Mouse (Mus musculus) left cerebral cortex, postnatal 10 days (tissue): ENCODE measurements around the gene Lrrfip1. TPM values are rescaled to one million over a fixed set of nuclear protein-coding genes. Genes with fewer than 3 reads are reported as not detected.

ENCODE experiments used
- DNase-seq, 2 experiments: peaks; one replicate each; pipeline ENCODE4 v3.0.0; 2021 to 2022; ENCODE audit warnings: low spot score in 2 of 2, mixed read lengths in 1 of 2; ENCODE audit errors: extremely low spot score in 1 of 2
- intact Hi-C: fragments of 180-260 bp; cut with DNase I; formaldehyde crosslinking; loops from one replicate; pipeline ENCODE4 v1.15.1; 2025
- total RNA-seq, 2 experiments: library from RNA; stranded (reverse); gene quantifications; 2 replicates each; pipeline ENCODE4 v1.2.3; 2021

The Lrrfip1 gene
- 10 to 100 TPM; 71.3 to 79.0 TPM for total RNA-seq

DNA sequence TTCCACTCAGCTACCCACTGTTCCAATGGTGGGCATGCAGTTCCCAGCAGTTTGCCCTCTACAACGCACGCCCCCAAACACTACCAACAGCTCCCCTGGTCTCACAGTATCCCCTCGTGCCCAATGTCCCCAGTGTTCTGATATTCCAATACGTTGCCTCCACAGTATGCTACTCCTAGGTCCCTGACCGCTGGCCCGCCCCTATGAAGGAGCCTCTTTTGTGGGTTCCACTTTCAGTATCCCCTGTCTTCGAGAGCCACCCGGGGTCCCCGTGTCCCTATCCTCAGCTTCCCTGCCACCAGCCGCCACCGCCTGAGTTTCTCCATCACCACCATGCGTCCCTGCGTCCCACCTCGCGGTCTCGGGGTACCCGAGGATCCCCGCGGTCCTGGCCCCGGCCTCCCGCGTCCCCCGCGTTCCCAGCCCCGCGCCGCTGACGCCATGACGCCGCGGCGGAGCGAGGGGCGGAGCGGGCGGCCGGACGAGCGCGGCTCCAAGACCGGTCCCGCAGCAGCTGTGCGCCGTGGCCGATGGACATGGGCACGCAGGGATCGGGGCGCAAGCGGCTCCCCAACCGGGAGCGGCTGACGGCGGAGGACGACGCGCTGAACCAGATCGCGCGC, at the start of gene Lrrfip1:
Gene Lrrfip1 (plus strand): TSS at position 470 of the 623 bp plus-strand sequence.
- intact Hi-C loops, result loop anchor here (5.0 kb wide), 1 partner anchor 39 kb away; no protein-coding TSS in a partner anchor
- peak in 1 of 2 experiments; percentile 80 for DNase-seq

DNA sequence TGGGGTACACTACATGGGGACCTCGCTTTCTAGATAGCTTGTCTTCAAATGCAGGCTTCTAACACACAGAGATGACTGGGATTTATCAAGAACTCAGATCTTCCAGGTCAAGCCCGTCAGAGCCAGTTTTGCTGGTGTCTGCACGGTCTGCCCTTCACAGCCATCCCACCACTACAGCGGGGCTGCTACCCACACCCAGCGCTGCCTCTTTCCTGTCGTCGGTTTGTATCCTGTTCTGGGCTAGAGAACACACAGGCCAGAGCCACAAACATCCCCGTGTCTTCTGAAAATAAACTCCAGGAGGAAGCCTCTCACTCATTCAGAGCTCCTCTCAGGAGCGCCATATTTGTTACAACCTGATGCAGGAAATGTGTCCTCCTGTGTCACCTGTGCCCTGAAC, 49.2 kb upstream of the Lrrfip1 start:
- intact Hi-C loops, result no loop called here
- DNase-seq, result no peak

DNA sequence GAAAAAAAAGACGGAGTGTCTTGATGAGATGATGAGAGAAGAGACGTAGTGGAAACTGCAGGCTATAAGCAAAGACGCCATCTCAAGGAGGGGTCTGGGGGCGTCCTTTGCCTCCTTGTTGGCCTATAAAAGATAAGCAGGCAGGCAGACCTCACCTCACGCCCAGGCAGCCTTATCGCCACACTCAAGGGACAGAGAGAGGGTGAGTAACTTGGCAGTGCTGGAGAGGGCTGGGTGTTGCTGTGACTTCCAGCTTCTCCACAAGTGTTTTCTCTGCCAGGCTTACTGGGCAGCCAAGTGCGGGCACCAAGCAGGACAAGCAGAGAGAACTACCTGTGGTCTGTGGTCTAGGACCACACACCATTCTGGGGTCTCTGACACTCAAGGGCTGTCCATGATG, 46.9 kb upstream of the Lrrfip1 start:
- intact Hi-C loops, result loop anchor here (10.0 kb wide), 2 partner anchors 107 to 897 kb away; partner anchors contain the start of gene Col6a3
- DNase-seq, result no peak

DNA sequence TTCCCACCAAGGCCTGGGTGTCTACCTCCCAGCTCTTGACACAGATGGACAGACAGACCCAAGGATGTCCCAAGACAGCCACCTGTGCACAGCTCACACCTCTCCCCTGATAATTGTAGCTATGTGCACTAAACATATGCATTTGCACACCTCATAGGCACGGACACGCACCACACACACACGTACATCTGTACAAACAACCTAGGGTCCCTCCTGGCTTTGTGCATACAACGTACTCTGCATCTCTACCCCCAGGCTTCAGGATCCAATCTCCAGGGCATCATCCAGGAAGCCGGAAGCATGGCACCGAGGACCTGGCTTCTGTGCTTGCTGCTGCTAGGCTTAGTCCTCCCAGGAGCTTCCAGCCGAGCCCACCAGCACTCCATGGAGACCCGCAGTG, 45.7 kb upstream of the Lrrfip1 start, which contains the start of gene Prlh:
Gene Prlh (plus strand): TSS at position 301 of the 400 bp plus-strand sequence.
- no peak for DNase-seq
- intact Hi-C loops, result loop anchor here (10.0 kb wide), 2 partner anchors 108 to 898 kb away; partner anchors contain the start of gene Col6a3

DNA sequence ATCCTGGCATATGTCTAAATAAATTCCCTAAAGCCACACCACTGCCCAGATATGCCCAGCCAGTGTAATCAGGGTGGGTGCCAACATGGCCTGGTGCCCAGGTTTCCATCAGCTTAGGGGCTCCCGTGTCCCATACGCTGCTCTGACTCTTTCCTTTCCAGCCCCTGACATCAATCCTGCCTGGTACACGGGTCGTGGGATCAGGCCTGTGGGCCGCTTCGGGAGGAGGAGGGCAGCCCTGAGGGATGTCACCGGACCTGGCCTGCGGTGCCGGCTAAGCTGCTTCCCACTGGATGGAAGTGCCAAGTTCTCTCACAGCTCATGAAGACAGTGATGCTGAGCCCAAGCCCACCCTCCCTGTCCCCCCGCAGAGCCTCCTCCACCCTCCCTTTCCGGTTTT, 44.8 kb upstream of the Lrrfip1 start:
- intact Hi-C loops, result loop anchor here (10.0 kb wide), 2 partner anchors 109 to 899 kb away; partner anchors contain the start of gene Col6a3
- DNase-seq, result peak in 1 of 2 experiments; percentile 51

DNA sequence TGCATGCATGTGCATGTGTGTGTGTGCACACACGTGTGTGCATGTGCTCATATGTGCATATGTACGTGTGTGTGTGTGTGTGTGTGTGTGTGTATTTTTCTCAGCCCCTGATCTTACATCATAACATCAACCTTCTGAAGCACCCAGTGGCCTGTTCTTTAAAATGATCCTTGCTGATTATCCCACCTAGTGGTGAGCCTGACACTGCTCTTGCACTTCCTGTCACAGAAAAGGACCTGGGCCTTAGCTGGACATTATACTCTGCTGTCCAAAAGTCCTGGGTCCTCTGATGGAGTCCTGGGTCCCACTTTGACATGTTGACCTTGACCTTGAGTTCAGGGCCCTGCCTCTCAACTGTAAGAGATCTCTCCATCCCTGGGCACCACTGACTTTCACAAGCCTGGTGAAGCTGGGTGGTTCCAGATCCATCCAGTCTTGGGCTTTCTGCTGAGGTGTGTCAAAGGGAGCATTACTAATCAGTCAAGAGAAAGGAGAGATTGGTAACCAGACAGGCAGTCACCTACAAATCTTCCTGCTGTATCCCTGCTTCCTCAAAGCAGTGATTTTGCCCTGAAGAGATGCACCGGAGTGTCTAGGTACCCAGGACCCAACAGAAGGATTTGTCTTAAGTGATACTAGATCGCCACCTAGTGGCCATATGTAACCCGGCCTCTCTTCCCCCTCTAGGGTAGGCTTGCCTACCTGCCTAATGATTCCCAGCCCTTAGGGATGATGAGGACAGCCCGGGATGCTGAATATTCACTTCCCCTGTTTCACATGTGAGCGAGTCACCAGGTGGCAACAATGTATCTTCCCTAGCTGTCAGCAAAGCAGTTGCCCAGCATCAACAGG, 42.1 kb upstream of the Lrrfip1 start:
- peak; percentile 66 to 69 for DNase-seq
- intact Hi-C loops, result loop anchor here (2.0 to 10.0 kb wide), 4 partner anchors 50 to 902 kb away; partner anchors contain the start of gene Col6a3

DNA sequence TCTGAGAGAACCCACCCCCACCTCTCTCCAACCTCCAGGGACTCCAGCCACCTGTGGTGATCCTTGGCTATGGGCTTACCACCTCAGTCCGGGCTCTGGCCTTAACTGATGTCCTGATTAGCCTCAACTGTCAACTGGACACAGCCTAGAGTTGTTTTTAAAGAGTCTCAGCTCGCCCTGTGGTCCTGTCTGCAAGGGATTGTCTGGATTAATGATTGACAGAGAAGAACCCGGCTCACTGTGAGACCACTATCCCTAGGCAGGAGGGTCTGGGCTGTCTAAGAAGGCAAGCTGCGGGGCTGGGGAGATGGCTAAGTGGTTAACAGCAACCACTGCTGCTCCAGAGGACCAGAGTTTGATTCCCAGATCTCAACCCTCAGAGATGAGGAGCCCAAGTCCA, 36.0 kb upstream of the Lrrfip1 start:
- intact Hi-C loops, result no loop called here
- no peak for DNase-seq

DNA sequence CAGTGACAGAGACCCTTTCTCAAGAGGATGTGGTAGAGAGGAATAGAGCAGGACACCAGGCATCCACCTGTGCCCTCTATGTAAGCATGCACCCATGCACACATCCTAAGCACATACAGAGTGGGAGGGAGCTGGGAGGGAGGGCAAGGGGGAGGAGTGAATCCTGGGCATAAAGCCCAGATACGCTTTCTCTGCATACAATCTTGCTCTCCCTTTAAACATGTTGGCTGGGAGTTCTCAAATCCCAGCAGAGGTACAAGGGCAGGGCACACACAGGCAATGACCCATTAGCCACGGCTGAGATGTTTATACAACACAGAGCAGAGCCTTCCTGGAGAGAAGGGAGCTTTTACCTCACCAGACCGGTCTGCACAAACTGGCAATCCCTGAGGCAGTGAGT, 35.5 kb upstream of the Lrrfip1 start:
- intact Hi-C loops, result no loop called here
- no peak for DNase-seq

DNA sequence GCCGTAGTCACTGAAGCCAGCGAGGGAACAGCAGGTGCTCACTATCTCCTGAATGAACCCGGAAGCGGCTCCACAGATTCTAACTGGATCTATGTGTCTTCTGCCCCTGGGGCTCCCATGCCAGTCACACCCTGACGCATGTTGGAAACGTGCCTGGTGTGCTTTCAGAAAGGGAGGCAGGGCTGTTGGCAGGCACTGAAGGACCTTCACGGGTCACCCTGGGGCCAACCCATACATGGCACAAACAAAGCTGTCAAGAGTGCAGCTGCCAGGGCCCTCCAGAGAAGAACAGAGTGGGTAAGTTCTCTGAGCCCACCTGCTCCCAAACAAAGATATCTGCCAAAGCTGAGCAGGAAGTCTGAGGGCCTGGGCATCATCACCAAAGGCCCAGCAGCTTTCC, 31.0 kb upstream of the Lrrfip1 start:
- no peak for DNase-seq
- intact Hi-C loops, result no loop called here

DNA sequence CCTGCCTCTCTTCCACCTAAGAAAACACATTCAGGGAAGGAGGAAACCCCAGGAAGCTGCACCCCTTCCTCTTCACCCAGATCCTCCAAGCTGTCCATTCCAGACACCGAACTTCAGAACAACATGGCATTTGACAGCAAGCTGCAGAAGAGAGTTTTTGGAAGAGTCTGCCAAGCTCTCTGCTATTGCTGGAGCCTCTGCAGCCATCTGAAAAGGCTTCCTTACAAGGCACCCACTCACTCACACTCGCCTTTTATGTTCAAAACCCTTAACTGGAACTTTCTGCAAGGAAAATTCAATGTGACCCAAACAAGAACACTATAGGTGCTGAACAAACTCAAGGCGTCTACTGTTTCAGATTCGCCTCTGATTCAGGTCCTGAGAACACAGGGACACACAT, 29.9 kb upstream of the Lrrfip1 start:
- intact Hi-C loops, result no loop called here
- no peak for DNase-seq

DNA sequence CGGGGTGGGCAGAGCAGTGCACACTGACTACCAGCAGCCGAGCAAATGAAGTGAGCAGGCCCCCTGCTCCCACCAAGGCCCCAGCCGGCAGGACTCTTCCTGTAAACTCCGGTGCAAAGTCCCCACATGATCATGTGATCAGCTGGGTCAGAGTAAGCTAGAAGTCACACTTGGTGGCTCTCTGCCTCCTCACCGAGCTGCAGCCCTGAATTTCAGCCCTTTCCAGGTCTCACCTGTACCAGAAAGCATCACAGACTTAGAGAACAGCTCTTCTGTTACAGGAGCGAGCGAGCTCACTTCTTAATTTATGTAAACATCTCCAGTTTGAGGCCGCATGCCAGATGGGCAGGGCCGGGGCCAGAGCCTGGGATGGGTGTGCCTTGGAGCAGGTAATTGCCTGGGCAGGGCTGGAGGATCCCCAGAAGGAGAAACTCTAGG, 29.2 kb upstream of the Lrrfip1 start, which contains the start of gene Rab17:
Gene Rab17 (minus strand): TSS at position 315 of the 438 bp plus-strand sequence.
- intact Hi-C loops, result no loop called here
- DNase-seq, result no peak

DNA sequence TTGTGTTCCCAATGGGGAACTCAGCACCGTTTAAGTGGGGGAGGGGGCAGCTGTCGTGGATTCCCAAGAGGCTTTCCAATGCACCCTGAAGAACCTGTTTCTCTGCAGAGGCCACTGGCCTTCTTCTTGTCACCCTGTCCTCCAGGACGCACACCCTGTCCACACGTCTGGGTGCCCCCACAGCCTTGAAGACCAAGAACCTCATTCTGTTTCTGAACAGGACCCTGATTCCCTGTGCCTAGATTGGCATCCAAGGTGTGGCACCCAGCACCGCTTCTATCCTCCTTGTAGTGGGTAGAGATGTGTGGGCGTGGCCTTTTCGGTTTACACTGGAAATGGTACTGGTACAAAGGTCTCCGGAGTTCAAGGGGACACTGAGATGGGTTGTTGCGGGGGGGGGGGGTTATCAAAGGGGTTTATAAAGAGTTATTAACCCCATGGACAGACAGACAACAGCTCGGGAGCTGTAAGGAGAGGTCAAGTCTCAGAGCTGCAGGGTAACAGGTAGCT, 28.6 kb upstream of the Lrrfip1 start:
- no peak for DNase-seq
- intact Hi-C loops, result loop anchor here (5.0 to 10.0 kb wide), 3 partner anchors 245 to 415 kb away; no protein-coding TSS in a partner anchor

DNA sequence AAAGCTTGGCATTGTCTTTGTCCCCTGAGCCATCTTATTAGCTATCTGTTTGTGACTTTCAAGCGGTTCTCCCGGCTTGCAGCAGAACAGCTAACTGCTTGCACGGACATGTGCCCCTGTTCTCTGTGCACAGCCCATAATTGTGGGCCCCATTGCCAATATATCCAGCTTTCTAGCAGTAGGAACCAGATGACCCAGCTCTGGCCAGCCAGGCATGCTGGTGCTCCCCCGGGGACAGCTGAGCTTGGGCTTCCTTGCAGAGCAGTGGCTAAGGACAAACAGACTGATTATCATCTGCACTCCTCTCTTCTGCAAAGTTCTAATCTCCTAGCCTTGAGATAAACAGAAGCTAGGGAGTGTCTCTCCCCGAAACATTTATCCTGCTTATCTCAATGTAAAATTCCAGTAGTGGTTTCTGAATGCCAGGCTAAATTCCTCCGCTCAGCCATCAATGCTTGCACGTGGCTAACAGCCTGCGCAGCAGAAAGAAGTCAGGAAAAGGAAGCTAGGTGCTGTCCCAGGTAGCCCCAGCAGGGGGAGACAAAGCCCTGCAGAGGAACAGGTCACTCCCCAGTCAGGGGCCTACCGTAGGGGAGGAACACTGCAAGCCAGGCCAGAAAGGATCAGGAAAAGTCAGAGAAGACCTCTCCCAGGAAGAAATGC, 25.5 kb upstream of the Lrrfip1 start:
- peak; percentile 91 to 93 for DNase-seq
- intact Hi-C loops, result loop anchor here (5.0 to 10.0 kb wide), 3 partner anchors 242 to 412 kb away; no protein-coding TSS in a partner anchor

DNA sequence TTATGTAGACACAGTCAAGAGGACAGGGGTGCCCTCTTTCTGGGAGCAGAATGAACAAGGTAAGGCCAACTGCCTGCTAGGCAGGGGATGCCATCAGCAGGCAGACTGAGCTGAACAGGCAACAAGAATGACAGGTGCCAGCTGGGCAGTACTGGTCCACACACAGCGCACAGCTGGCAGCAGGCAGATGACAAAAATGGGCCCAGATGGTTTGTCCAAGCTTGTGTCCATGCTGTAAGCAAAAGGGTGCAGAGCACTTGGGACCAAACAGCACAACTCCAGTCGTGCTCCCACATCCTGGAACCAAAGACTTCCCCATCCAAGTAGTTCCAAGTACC, 25.0 kb upstream of the Lrrfip1 start:
- intact Hi-C loops, result loop anchor here (5.0 to 10.0 kb wide), 3 partner anchors 241 to 411 kb away; no protein-coding TSS in a partner anchor
- no peak for DNase-seq

DNA sequence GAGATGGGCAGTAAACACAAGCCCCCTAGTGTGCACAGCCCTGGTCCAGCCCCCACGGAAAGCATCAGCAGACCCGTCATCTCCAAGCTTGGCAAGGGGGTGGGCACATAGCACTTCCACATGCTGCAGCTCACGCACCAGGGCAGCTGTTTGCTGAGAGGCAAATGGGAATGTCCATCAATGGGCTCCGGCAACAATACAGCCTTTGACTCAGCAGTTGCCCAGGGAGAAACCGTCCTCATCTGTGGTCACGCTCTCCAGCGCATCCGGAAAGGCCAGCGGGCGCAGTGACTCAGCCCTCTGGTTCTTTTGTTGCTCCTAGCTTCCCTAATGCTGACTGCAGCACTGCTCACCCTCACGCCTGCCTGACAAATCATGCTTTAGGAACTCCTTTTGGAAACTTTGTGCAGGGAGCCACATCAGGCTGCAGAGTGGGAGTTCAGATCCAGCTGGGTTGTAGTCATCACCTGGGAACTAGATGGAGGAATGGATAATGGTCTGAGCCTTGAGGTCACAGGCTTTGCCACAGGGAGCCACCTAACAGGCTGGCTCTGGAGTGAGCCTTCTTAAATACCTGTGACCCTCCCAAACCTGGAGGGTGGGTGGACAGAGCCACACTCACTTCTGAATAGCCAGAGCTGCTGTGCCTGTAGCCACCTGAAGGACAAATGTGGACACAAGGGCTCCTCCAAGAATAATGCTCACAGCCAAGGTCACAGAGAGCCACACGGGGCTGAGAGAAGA, 23.5 kb upstream of the Lrrfip1 start:
- DNase-seq, result peak; percentile 69 to 71
- intact Hi-C loops, result loop anchor here (2.0 to 10.0 kb wide), 4 partner anchors 124 to 410 kb away; no protein-coding TSS in a partner anchor

DNA sequence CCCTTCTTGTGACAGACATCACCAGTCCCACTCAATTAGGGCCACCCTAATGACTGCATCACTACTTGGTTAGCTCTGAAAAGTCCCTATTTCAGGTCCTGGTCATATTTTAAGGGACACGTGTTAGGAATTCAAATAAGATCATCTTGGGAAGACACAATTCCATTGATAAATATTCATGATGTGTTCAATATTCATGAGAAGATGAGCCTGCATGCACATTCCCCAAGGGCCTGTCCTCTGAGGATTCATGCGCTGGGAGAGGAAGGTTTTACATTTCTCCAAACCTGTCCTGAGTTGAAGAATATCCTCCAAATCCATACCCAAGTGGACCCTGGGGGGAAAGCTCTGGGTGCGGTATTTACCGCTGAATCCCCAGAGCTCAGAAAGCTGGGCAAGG, 22.6 kb upstream of the Lrrfip1 start:
- intact Hi-C loops, result loop anchor here (2.0 to 10.0 kb wide), 3 partner anchors 123 to 409 kb away; no protein-coding TSS in a partner anchor
- no peak for DNase-seq

DNA sequence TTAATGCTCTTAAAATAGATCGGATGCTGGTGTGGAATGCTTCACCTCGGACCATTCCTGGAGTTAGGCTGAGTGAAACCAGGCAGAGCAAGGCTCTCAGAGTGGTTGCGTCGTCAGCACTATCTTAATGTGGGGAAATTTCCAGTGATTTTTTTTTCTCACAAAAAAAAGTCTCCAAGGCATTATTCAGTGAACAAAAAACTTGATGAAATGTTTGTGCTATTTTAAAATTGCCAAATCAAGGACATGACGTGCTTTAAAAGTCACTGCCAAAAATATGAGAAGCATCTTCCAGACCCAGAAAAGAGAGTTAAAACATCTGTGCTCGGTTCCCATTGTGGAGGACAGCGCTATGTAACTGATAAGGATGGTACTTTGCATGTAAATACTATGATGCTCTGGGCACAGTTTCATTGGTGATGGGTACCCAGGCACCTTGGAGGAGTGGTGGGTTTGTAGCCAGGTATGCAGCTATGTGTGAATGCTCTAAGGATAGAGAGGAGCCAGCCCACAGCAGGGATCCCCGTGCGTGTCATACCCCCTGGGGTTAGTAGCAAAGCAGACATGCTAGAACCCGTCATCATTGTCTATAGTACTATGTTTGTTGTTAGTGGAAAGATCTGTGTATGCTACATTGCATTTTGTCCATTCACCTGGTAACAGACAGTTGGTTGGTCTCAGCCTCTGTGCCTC, 17.8 kb upstream of the Lrrfip1 start:
- DNase-seq, result no peak

More for the DNA sequence above, 17.8 kb upstream of the Lrrfip1 start:
- intact Hi-C loops, result no loop called here
